Mouse (Mus musculus): ENCODE results near the gene 2210011C24Rik. TPM values are rescaled to one million over a fixed set of nuclear protein-coding genes. Genes with fewer than 3 reads are reported as not detected.
A peak's percentile ranks its signal among the peaks of the same experiment; 100 is the strongest.

2210011C24Rik gene
- polyA plus RNA-seq, 1 experiment from 2014 or later = not detected

- Histone ChIP-seq H3K4me3 (peak within 1 kb of the TSS; percentile 23), H3K4me1 (peaks cover 49% of the 10 kb centered on the region)
Measured at GRCm38 (mm10) chr8:84001281-84002000, 10.5 kb downstream of the 2210011C24Rik start, which contains the start of gene 1700067K01Rik. Gene 1700067K01Rik, plus strand, starts transcription at chr8:84001502.

GRCm38 (mm10) chr8:83999825-84000224 is 12.1 kb downstream of the 2210011C24Rik start:
- peak overlapping the region; percentile 82; the same call in 1 of the 2 replicates for H3K4me3 ChIP-seq
- WGBS = 92% methylated on average over 2 of the region's 2 CpGs
- peak overlapping the region; percentile 83 for H3K9ac ChIP-seq
- peaks cover 52% of the 10 kb centered on the region for H3K4me1 ChIP-seq
- peak overlapping the region; percentile 77 for H3K4me2 ChIP-seq
- H3K27ac ChIP-seq = no peak overlapping the region
- ATAC-seq (ENCODE audit: insufficient number of reproducible peaks, insufficient read depth, low FRiP score, low TSS enrichment, low read depth) = no peak
- H3K9me3 ChIP-seq = no peaks in the 10 kb centered on the region
- H3K36me3 ChIP-seq = peaks cover 28% of the 10 kb centered on the region
- H3K27me3 ChIP-seq = 0 out of 2 replicates have a peak, but pooled peaks cover 5% of the 10 kb centered on the region

More at GRCm38 (mm10) chr8:84001281-84002000, 10.5 kb downstream of the 2210011C24Rik start, which contains the start of gene 1700067K01Rik:
- 0 out of 2 replicates have a peak, but pooled peaks cover 5% of the 10 kb centered on the region for H3K27me3 ChIP-seq
- no peak within 1 kb of the TSS for H3K27ac ChIP-seq
- ATAC-seq (ENCODE audit: insufficient number of reproducible peaks, insufficient read depth, low FRiP score, low TSS enrichment, low read depth) = no peak
- no peaks in the 10 kb centered on the region for H3K9me3 ChIP-seq
- WGBS = 26% methylated on average over 61 of the region's 61 CpGs
- H3K4me2 ChIP-seq = peak within 1 kb of the TSS; percentile 46
- H3K9ac ChIP-seq = peak within 1 kb of the TSS; percentile 53
- H3K36me3 ChIP-seq = peaks cover 24% of the 10 kb centered on the region

GRCm38 (mm10) chr8:83999057-83999705 is 12.8 kb downstream of the 2210011C24Rik start:
- H3K4me1 ChIP-seq = peaks cover 50% of the 10 kb centered on the region
- peak overlapping the region; percentile 77 for H3K4me2 ChIP-seq
- peak overlapping the region; percentile 82 for H3K4me3 ChIP-seq
- no peaks in the 10 kb centered on the region for H3K9me3 ChIP-seq
- no peak overlapping the region for H3K27ac ChIP-seq
- 0 out of 2 replicates have a peak, but pooled peaks cover 5% of the 10 kb centered on the region for H3K27me3 ChIP-seq
- peaks cover 34% of the 10 kb centered on the region for H3K36me3 ChIP-seq
- ATAC-seq (ENCODE audit: insufficient number of reproducible peaks, insufficient read depth, low FRiP score, low TSS enrichment, low read depth) = no peak
- peak overlapping the region; percentile 83 for H3K9ac ChIP-seq
- WGBS = 62% methylated on average over 16 of the region's 16 CpGs

GRCm38 (mm10) chr8:83998231-83999056 is 13.5 kb downstream of the 2210011C24Rik start:
- Histone ChIP-seq H3K4me3 (peak overlapping the region; percentile 82), H3K4me1 (peaks cover 44% of the 10 kb centered on the region), H3K4me2 (peak overlapping the region; percentile 77), H3K9me3 (no peaks in the 10 kb centered on the region), H3K9ac (peak overlapping the region; percentile 83), H3K27ac (peak overlapping the region; percentile 89), H3K36me3 (peaks cover 39% of the 10 kb centered on the region), H3K27me3 (0 out of 2 replicates have a peak, but pooled peaks cover 5% of the 10 kb centered on the region)
- ATAC-seq (ENCODE audit: insufficient number of reproducible peaks, insufficient read depth, low FRiP score, low TSS enrichment, low read depth) = no peak
- WGBS = 1% methylated on average over 68 of the region's 92 CpGs

GRCm38 (mm10) chr8:83997511-83998141 is 14.3 kb downstream of the 2210011C24Rik start, which contains the start of gene Samd1:
Gene Samd1, plus strand, starts transcription at chr8:83997672.
- H3K36me3 ChIP-seq = peaks cover 42% of the 10 kb centered on the region
- under 1% methylated on average over 56 of the region's 112 CpGs for WGBS
- ATAC-seq (ENCODE audit: insufficient number of reproducible peaks, insufficient read depth, low FRiP score, low TSS enrichment, low read depth) = no peak

GRCm38 (mm10) chr8:83996567-83997505 is 15.1 kb downstream of the 2210011C24Rik start:
- Histone ChIP-seq H3K9ac (peak overlapping the region; percentile 90), H3K4me2 (peak overlapping the region; percentile 86), H3K9me3 (no peaks in the 10 kb centered on the region), H3K27me3 (0 out of 2 replicates have a peak, but pooled peaks cover 5% of the 10 kb centered on the region), H3K4me3 (peak overlapping the region; percentile 82), H3K27ac (peak overlapping the region; percentile 99), H3K4me1 (peaks cover 34% of the 10 kb centered on the region), H3K36me3 (peaks cover 44% of the 10 kb centered on the region)
- under 1% methylated on average over 53 of the region's 103 CpGs for WGBS
- peak; percentile 79 for ATAC-seq (ENCODE audit: insufficient number of reproducible peaks, insufficient read depth, low FRiP score, low TSS enrichment, low read depth)

More at GRCm38 (mm10) chr8:83997511-83998141, 14.3 kb downstream of the 2210011C24Rik start, which contains the start of gene Samd1:
- Histone ChIP-seq H3K4me2 (peak within 1 kb of the TSS; percentile 86), H3K27me3 (0 out of 2 replicates have a peak, but pooled peaks cover 5% of the 10 kb centered on the region), H3K27ac (peak within 1 kb of the TSS; percentile 99), H3K4me3 (peak within 1 kb of the TSS; percentile 82), H3K4me1 (peaks cover 36% of the 10 kb centered on the region), H3K9me3 (no peaks in the 10 kb centered on the region), H3K9ac (peak within 1 kb of the TSS; percentile 90)

GRCm38 (mm10) chr8:83995973-83996372 is 16.0 kb downstream of the 2210011C24Rik start:
- peaks cover 26% of the 10 kb centered on the region for H3K4me1 ChIP-seq
- H3K27ac ChIP-seq = peak overlapping the region; percentile 99
- H3K4me2 ChIP-seq = peak overlapping the region; percentile 86
- H3K27me3 ChIP-seq = no peaks in the 10 kb centered on the region
- H3K4me3 ChIP-seq = peak overlapping the region; percentile 82
- H3K9me3 ChIP-seq = no peaks in the 10 kb centered on the region
- peaks cover 44% of the 10 kb centered on the region for H3K36me3 ChIP-seq
- 14% methylated on average over 12 of the region's 12 CpGs for WGBS
- ATAC-seq (ENCODE audit: insufficient number of reproducible peaks, insufficient read depth, low FRiP score, low TSS enrichment, low read depth) = no peak
- peak overlapping the region; percentile 89 for H3K9ac ChIP-seq

GRCm38 (mm10) chr8:83994030-83994429 is 17.9 kb downstream of the 2210011C24Rik start:
- no peak overlapping the region for H3K27ac ChIP-seq
- H3K27me3 ChIP-seq = no peaks in the 10 kb centered on the region
- no peak overlapping the region for H3K4me2 ChIP-seq
- H3K4me3 ChIP-seq = no peak overlapping the region
- H3K9me3 ChIP-seq = no peaks in the 10 kb centered on the region
- H3K36me3 ChIP-seq = peaks cover 52% of the 10 kb centered on the region
- peaks cover 12% of the 10 kb centered on the region for H3K4me1 ChIP-seq
- WGBS = 84% methylated on average over 3 of the region's 3 CpGs
- no peak for ATAC-seq (ENCODE audit: insufficient number of reproducible peaks, insufficient read depth, low FRiP score, low TSS enrichment, low read depth)
- no peak overlapping the region for H3K9ac ChIP-seq

GRCm38 (mm10) chr8:83992488-83992887 is 19.5 kb downstream of the 2210011C24Rik start:
- H3K27me3 ChIP-seq = no peaks in the 10 kb centered on the region
- peaks cover 7% of the 10 kb centered on the region for H3K4me1 ChIP-seq
- H3K36me3 ChIP-seq = peaks cover 67% of the 10 kb centered on the region
- H3K27ac ChIP-seq = no peak overlapping the region
- H3K9me3 ChIP-seq = no peaks in the 10 kb centered on the region
- no peak overlapping the region for H3K4me2 ChIP-seq
- no peak overlapping the region for H3K9ac ChIP-seq
- no peak overlapping the region for H3K4me3 ChIP-seq
- ATAC-seq (ENCODE audit: insufficient number of reproducible peaks, insufficient read depth, low FRiP score, low TSS enrichment, low read depth) = no peak
- WGBS = 82% methylated on average over 2 of the region's 2 CpGs

- no peak overlapping the region for H3K4me3 ChIP-seq
- no peak for ATAC-seq (ENCODE audit: insufficient number of reproducible peaks, insufficient read depth, low FRiP score, low TSS enrichment, low read depth)
- H3K27ac ChIP-seq = no peak overlapping the region
- H3K36me3 ChIP-seq = peaks cover 88% of the 10 kb centered on the region
- H3K4me2 ChIP-seq = no peak overlapping the region
- no peaks in the 10 kb centered on the region for H3K4me1 ChIP-seq
- H3K27me3 ChIP-seq = no peaks in the 10 kb centered on the region
- H3K9ac ChIP-seq = no peak overlapping the region
- WGBS = 92% methylated on average over 14 of the region's 14 CpGs
- H3K9me3 ChIP-seq = no peaks in the 10 kb centered on the region
Measured at GRCm38 (mm10) chr8:83990170-83990569, 21.8 kb downstream of the 2210011C24Rik start.

All from embryonic facial prominence, embryonic 13.5 days (tissue).